In genomic region chr8:123374239-123374578, GRCm38 (mm10) we compare ENCODE assay signal across 8 mouse cellular contexts. TPM values are rescaled to one million over a fixed set of nuclear protein-coding genes. Genes with fewer than 3 reads are reported as not detected.
DNase-seq lines count a peak whose midpoint lies in the region; ATAC-seq and TF ChIP-seq lines count a peak whose summit lies in the region.

No protein-coding gene starts in this region.

- TF ChIP-seq CTCF in bone marrow, adult 2 months (IDR thresholded peaks at IDR 0.05; ENCODE audit: control insufficient read depth, insufficient read depth, low read length): no peak

- no peaks in the 10 kb centered on the region for H3K27me3 ChIP-seq in embryonic facial prominence, embryonic 15.5 days
- H3K27me3 ChIP-seq in heart, embryonic 10.5 days (ENCODE audit: insufficient read depth, poor library complexity, severe bottlenecking): no peaks in the 10 kb centered on the region; the same call in 1 of the 2 replicates
- no peaks in the 10 kb centered on the region for H3K27me3 ChIP-seq in kidney, embryonic 15.5 days

- H3K9me3 ChIP-seq in embryonic facial prominence, embryonic 15.5 days (replicated peaks): no peaks in the 10 kb centered on the region
- H3K9me3 ChIP-seq in heart, embryonic 10.5 days: no peaks in the 10 kb centered on the region
- H3K9me3 ChIP-seq in kidney, embryonic 15.5 days (replicated peaks): no peaks in the 10 kb centered on the region

- WGBS in bone marrow, adult 2 months: under 1% methylated on average over 20 of the region's 20 CpGs
- under 1% methylated on average over 20 of the region's 20 CpGs for WGBS in embryonic facial prominence, embryonic 15.5 days
- under 1% methylated on average over 20 of the region's 20 CpGs for WGBS in heart, embryonic 10.5 days
- under 1% methylated on average over 20 of the region's 20 CpGs for WGBS in kidney, embryonic 15.5 days

- H3K36me3 ChIP-seq in embryonic facial prominence, embryonic 15.5 days: no peaks in the 10 kb centered on the region
- H3K36me3 ChIP-seq in heart, embryonic 10.5 days: peaks cover 16% of the 10 kb centered on the region
- peaks cover 22% of the 10 kb centered on the region for H3K36me3 ChIP-seq in kidney, embryonic 15.5 days

- H3K4me3 ChIP-seq in bone marrow, adult 2 months (replicated peaks; ENCODE audit: control insufficient read depth, low read depth, low read length): peak overlapping the region; percentile 88
- peak overlapping the region; percentile 88 for H3K4me3 ChIP-seq in embryonic facial prominence, embryonic 15.5 days (replicated peaks)
- H3K4me3 ChIP-seq in heart, embryonic 10.5 days: peak overlapping the region; percentile 89
- H3K4me3 ChIP-seq in kidney, embryonic 15.5 days (replicated peaks): peak overlapping the region; percentile 91

- peak overlapping the region; percentile 71 for H3K4me2 ChIP-seq in embryonic facial prominence, embryonic 15.5 days (replicated peaks)
- peak overlapping the region; percentile 90 for H3K4me2 ChIP-seq in kidney, embryonic 15.5 days

- H3K9ac ChIP-seq in embryonic facial prominence, embryonic 15.5 days: peak overlapping the region; percentile 95
- H3K9ac ChIP-seq in kidney, embryonic 15.5 days: peak overlapping the region; percentile 83

- TF ChIP-seq POLR2A in bone marrow, adult 2 months (IDR thresholded peaks at IDR 0.05; ENCODE audit: borderline replicate concordance, control insufficient read depth, low read depth, low read length): peak; percentile 71

- peak; percentile 95 for DNase-seq in 416B (ENCODE audit: low read depth)
- peak; percentile 97 for DNase-seq in heart, embryonic 10.5 days (ENCODE audit: low spot score)
- DNase-seq in liver: peak; percentile 95
- DNase-seq in spleen, postnatal 4 days (ENCODE audit: low spot score in 2 of 2): peak; percentile 93 to 98

- H3K4me1 ChIP-seq in bone marrow, adult 2 months (ENCODE audit: control insufficient read depth, insufficient read depth, low read length): no peaks in the 10 kb centered on the region; the same call in 1 of the 2 replicates
- H3K4me1 ChIP-seq in embryonic facial prominence, embryonic 15.5 days: peaks cover 23% of the 10 kb centered on the region
- H3K4me1 ChIP-seq in heart, embryonic 10.5 days: peaks cover 34% of the 10 kb centered on the region
- peaks cover 19% of the 10 kb centered on the region for H3K4me1 ChIP-seq in kidney, embryonic 15.5 days

- H3K27ac ChIP-seq in bone marrow, adult 2 months (ENCODE audit: control insufficient read depth, insufficient read depth, low read depth, low read length, poor library complexity): peak overlapping the region; percentile 93
- peak overlapping the region; percentile 98 for H3K27ac ChIP-seq in embryonic facial prominence, embryonic 15.5 days (replicated peaks)
- peak overlapping the region; percentile 98 for H3K27ac ChIP-seq in heart, embryonic 10.5 days
- H3K27ac ChIP-seq in kidney, embryonic 15.5 days: peak overlapping the region; percentile 99

- ATAC-seq in embryonic facial prominence, embryonic 15.5 days (ENCODE audit: insufficient number of reproducible peaks, low FRiP score, low TSS enrichment, low read depth): peak; percentile 84
- peak; percentile 85 for ATAC-seq in kidney, embryonic 15.5 days (replicated peaks; ENCODE audit: low FRiP score)
- ATAC-seq in monocyte, adult 5-6 weeks (replicated peaks; ENCODE audit: insufficient number of reproducible peaks, low FRiP score, low TSS enrichment, poor library complexity, severe bottlenecking): peak; percentile 86

RNA-seq across cellular contexts. Expression of gene Tcf25, which starts 0.7 kb away (rescaled TPM):
- 171 and 310 TPM in 2 replicates for polyA plus RNA-seq in bone marrow, adult 2 months (2011; ENCODE audit: insufficient read depth, insufficient read length, low replicate concordance, missing spikeins)
- 174 and 176 TPM in 2 replicates for polyA plus RNA-seq in embryonic facial prominence, embryonic 15.5 days (2015; fragmentation: Nextera tagmentation; extraction: Ambion mirVana)
- polyA plus RNA-seq in heart, embryonic 10.5 days (2016; fragmentation: Nextera tagmentation; extraction: Ambion mirVana): 153 and 172 TPM in 2 replicates
- 157 and 175 TPM in 2 replicates for polyA plus RNA-seq in kidney, embryonic 15.5 days (2015; fragmentation: Nextera tagmentation; extraction: Ambion mirVana)
- 415 to 577 TPM (median 562 TPM) in 3 replicates for total RNA-seq in monocyte, adult 5-6 weeks (2017)

RNA-seq across cellular contexts. Expression of gene Mc1r, which starts 32.7 kb away (rescaled TPM):
- 0.36 and 0.70 TPM in 2 replicates for polyA plus RNA-seq in bone marrow, adult 2 months (2011; ENCODE audit: insufficient read depth, insufficient read length, low replicate concordance, missing spikeins)
- 0.38 and 0.47 TPM in 2 replicates for polyA plus RNA-seq in embryonic facial prominence, embryonic 15.5 days (2015; fragmentation: Nextera tagmentation; extraction: Ambion mirVana)
- not detected in 2 replicates for polyA plus RNA-seq in heart, embryonic 10.5 days (2016; fragmentation: Nextera tagmentation; extraction: Ambion mirVana)
- not detected in 2 replicates for polyA plus RNA-seq in kidney, embryonic 15.5 days (2015; fragmentation: Nextera tagmentation; extraction: Ambion mirVana)
- not detected in 3 replicates for total RNA-seq in monocyte, adult 5-6 weeks (2017)

RNA-seq across cellular contexts. Expression of gene Tubb3, which starts 37.0 kb away (rescaled TPM):
- polyA plus RNA-seq in bone marrow, adult 2 months (2011; ENCODE audit: insufficient read depth, insufficient read length, low replicate concordance, missing spikeins): 0.56 and 1.4 TPM in 2 replicates
- polyA plus RNA-seq in embryonic facial prominence, embryonic 15.5 days (2015; fragmentation: Nextera tagmentation; extraction: Ambion mirVana): 43.1 and 48.1 TPM in 2 replicates
- polyA plus RNA-seq in heart, embryonic 10.5 days (2016; fragmentation: Nextera tagmentation; extraction: Ambion mirVana): 10.5 and 15.8 TPM in 2 replicates
- polyA plus RNA-seq in kidney, embryonic 15.5 days (2015; fragmentation: Nextera tagmentation; extraction: Ambion mirVana): 8.0 and 22.0 TPM in 2 replicates
- 0.29 to 0.96 TPM (median 0.76 TPM) in 3 replicates for total RNA-seq in monocyte, adult 5-6 weeks (2017)

RNA-seq across cellular contexts. Expression of gene Spire2, which starts 41.7 kb away (rescaled TPM):
- 1.5 TPM in 2 replicates for polyA plus RNA-seq in bone marrow, adult 2 months (2011; ENCODE audit: insufficient read depth, insufficient read length, low replicate concordance, missing spikeins)
- polyA plus RNA-seq in embryonic facial prominence, embryonic 15.5 days (2015; fragmentation: Nextera tagmentation; extraction: Ambion mirVana): 2.5 and 3.4 TPM in 2 replicates
- 4.4 TPM in 2 replicates for polyA plus RNA-seq in heart, embryonic 10.5 days (2016; fragmentation: Nextera tagmentation; extraction: Ambion mirVana)
- 4.7 and 5.0 TPM in 2 replicates for polyA plus RNA-seq in kidney, embryonic 15.5 days (2015; fragmentation: Nextera tagmentation; extraction: Ambion mirVana)
- 0.32 TPM in 1 of 3 replicates, not detected in the others for total RNA-seq in monocyte, adult 5-6 weeks (2017)

RNA-seq across cellular contexts. Expression of gene Def8, which starts 49.1 kb away (rescaled TPM):
- polyA plus RNA-seq in bone marrow, adult 2 months (2011; ENCODE audit: insufficient read depth, insufficient read length, low replicate concordance, missing spikeins): 10.3 and 16.7 TPM in 2 replicates
- 40.4 and 40.5 TPM in 2 replicates for polyA plus RNA-seq in embryonic facial prominence, embryonic 15.5 days (2015; fragmentation: Nextera tagmentation; extraction: Ambion mirVana)
- 36.4 and 38.6 TPM in 2 replicates for polyA plus RNA-seq in heart, embryonic 10.5 days (2016; fragmentation: Nextera tagmentation; extraction: Ambion mirVana)
- polyA plus RNA-seq in kidney, embryonic 15.5 days (2015; fragmentation: Nextera tagmentation; extraction: Ambion mirVana): 34.4 and 39.8 TPM in 2 replicates
- total RNA-seq in monocyte, adult 5-6 weeks (2017): 9.1 to 9.7 TPM (median 9.4 TPM) in 3 replicates

Comparison
In these comparisons a context has a peak if more than half of its experiments do, and no peak if none do; other contexts are left out.
1. Peak in every context shown above with its lines: DNase-seq, ATAC-seq, H3K4me3 ChIP-seq and H3K27ac ChIP-seq.